Mouse (Mus musculus): ENCODE data around the gene Mgat5. TPM values are rescaled to one million over a fixed set of nuclear protein-coding genes. Genes with fewer than 3 reads are reported as not detected.

The Mgat5 gene
- total RNA-seq, 2 experiments from 2014 or later: 0.79 to 1.5 TPM

DNA sequence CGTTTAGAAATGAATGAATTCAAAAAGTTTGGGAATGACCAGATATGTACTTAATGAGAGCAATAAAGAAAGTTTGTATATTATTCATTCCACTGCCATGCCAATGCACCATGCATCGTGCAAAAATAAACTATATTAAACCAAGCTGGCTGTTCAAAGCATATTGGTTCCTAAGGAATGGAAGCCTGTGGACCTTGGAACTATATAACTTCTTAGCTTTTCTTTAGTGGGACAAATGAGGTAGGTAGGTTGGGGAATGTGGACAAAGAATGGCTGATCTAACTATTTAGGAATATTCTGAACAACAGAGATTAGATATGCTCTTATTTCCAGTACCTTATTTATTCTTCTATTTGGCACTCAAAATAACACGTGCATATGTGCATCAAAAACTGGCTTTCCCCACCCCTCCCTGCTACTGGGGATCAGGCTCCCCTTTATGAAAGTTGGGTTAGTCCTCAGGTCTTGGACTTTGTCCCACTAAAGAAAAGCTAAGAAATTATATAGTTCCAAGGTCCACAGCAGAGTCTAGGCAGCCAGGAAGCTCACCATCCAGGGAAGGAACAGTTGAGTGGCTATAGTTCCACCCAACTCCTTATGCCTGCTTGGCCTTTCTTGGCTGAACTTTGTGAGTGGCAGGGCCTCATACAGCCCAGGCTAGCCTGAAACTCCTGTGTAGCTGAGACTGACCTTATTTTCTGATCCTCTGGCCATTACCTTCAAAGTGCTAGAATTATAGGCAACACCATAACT is 70.9 kb downstream of the Mgat5 start:
- intact Hi-C loops (cut with DNase I): no loop called here
- no peak for TF ChIP-seq CTCF (IDR thresholded peaks at IDR 0.05)
- Histone ChIP-seq H3K27ac (no peak overlapping the region), H3K4me3 (no peak overlapping the region)
- no peak for DNase-seq

DNA sequence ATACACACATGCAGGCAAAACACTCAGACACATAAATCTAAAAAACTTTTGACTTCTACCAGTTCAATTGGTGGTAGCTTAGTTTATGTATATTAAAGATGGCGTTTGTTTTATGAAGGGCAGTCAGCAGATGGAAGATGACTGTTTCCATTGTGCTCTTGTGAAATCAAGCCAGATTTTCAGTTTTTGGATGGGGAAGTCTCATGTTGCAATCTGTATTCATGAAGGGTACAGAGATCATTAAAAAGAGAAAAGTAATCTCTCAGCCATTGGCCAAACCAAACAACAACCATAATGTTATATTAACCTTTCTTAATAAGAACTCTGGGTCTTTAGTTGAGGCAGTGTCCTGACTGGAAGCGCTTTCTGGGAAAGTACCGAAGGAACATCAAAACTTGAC is 73.3 kb downstream of the Mgat5 start:
- no peak for TF ChIP-seq CTCF (IDR thresholded peaks at IDR 0.05)
- intact Hi-C loops (cut with DNase I): no loop called here
- Histone ChIP-seq H3K27ac (no peak overlapping the region), H3K4me3 (no peak overlapping the region)
- DNase-seq: no peak

DNA sequence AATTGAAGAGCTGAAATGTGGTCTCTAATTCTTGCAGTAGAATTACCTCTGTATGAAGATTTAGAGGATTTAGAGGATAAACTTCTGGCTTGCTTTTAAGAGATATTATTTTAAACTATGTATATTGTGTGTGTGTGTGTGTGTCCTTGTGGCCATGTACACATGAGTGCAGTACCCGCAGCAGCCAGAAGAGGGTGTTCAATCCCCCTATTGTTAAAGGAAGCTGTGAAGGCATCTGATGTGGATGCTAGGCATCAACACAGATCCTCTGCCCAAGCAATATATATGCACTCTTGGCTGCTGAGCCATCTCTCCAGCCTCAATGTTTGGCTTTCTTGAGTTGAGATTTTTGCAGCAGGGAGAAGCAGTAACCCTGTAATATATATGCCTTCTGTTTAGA is 75.4 kb downstream of the Mgat5 start:
- no peak for DNase-seq
- Histone ChIP-seq H3K4me3 (no peak overlapping the region), H3K27ac (no peak overlapping the region)
- TF ChIP-seq CTCF (IDR thresholded peaks at IDR 0.05): peak; percentile 21; the same call in 1 of the 2 replicates
- intact Hi-C loops (cut with DNase I): no loop called here

DNA sequence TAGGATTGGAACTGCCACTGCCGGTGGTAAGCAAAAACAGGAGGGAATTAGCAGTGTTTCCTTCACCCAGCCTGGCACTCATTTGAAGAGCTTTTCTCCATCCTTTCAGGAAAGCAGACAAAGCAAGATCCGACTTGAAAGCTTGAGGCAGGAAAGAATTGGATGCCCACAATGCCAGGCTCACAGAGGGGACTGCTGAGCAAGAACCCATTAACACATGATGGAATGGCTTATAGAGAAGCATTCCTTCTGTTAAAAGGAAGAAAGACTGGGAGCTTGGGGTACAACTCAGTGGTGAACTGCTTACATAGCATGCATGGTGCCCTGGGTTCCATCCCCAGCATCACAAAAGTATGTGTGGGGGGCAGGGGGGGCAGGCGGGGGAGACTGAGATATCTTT is 80.2 kb downstream of the Mgat5 start:
- no peak for TF ChIP-seq CTCF (IDR thresholded peaks at IDR 0.05)
- DNase-seq: no peak
- intact Hi-C loops (cut with DNase I): no loop called here
- H3K4me3 ChIP-seq: no peak overlapping the region
- no peak overlapping the region for H3K27ac ChIP-seq

DNA sequence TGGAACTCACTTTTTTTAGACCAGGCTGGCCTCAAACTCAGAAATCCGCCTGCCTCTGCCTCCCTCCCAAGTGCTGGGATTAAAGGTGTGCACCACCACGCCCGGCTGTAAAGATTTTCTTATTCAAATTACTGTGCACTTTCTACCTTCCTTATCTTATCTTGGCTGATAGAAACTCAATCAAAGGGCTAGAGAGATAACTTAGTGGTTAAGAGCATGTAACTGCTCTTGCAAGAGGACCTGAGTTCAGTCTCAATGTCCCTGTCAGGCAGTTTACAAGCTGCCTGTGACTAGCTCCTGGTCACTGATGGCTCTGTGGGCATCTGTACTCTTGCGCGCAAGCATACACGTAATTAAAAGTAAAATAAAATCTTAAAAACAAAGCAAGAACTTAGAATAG is 82.7 kb downstream of the Mgat5 start:
- H3K27ac ChIP-seq: no peak overlapping the region
- no peak overlapping the region for H3K4me3 ChIP-seq
- TF ChIP-seq CTCF (IDR thresholded peaks at IDR 0.05): no peak
- intact Hi-C loops (cut with DNase I): no loop called here
- no peak for DNase-seq

DNA sequence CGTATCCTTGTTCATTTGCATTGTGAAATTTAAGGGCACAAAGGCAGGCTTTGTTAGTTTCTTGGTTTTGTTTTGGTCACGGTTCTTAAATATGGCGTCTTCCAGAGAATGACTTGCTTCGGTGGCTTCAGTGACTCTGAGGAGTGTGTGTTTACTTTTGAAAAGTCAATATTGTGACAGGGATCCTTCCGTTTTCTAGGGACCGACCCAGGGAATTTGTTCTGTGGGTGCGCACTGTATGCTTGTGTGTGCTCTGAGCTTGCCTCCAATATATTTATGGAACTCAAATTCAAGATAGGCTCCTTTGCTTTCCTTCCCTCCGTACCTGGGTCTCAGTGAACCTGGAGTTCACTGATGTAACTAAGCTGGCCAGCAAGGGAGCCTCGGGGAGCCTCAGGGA is 86.1 kb downstream of the Mgat5 start:
- H3K4me3 ChIP-seq: no peak overlapping the region
- intact Hi-C loops (cut with DNase I): no loop called here
- TF ChIP-seq CTCF (IDR thresholded peaks at IDR 0.05): no peak
- H3K27ac ChIP-seq: no peak overlapping the region
- DNase-seq: no peak

DNA sequence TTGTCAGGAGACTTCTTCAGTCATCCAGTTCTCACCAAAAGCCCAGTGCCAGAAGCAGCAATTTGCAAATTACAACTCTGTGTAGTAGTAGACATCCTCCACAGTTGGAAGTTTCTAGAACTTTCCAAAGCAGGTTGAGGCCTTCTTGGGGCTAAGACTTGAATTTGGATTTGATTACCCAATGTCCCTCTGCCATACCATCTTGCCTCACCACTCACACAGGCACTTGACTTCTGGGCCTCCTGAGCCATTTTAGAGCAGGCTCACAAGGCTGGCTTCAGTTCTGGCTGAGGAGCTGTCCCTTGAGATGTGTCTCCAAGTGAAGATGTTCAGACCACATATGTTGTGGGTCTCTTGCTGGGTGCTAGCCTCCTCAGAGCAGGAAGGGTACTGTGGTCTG is 86.9 kb downstream of the Mgat5 start:
- TF ChIP-seq CTCF (IDR thresholded peaks at IDR 0.05): no peak
- no peak for DNase-seq
- Histone ChIP-seq H3K27ac (no peak overlapping the region), H3K4me3 (no peak overlapping the region)
- intact Hi-C loops (cut with DNase I): no loop called here

DNA sequence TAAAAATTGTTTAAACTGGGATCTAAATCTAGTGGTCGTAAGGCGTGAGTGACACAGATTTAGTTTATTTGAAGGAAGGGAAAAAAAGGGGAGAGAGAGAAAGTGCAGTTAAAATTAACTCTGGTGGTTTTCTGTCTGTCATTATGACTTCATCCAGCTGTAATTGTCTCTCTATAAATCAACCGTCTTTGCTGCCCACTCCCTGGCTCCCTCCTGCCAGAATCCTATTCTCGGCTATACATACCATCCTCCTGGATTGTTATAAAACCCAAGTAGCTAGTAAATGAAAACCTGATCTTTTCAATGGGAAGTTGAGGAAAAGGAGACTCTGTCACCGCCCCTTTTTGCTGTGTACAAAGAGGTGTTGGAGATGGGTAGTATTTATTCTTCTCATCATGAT is 88.5 kb downstream of the Mgat5 start:
- Histone ChIP-seq H3K4me3 (no peak overlapping the region), H3K27ac (no peak overlapping the region)
- intact Hi-C loops (cut with DNase I): no loop called here
- no peak for DNase-seq
- no peak for TF ChIP-seq CTCF (IDR thresholded peaks at IDR 0.05)

DNA sequence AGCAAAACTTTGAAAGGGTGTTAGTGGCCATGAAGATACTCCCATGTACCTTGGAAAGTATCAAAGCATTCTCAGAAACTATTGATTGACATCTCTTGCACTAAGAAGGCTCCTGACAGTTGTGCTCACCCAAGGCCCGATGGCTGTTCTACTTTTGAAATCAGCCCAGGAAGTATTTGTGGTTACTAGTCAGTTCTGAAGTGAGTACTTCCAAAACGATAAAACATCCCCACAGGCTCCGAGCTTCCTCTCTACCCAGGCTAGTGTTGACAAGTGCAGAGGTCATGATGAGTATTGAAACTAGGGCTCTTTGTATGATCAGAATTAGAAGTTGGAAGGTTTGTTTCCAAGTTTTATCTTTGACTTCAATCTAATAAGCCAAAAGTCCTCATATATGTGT is 92.0 kb downstream of the Mgat5 start:
- intact Hi-C loops (cut with DNase I): no loop called here
- no peak for TF ChIP-seq CTCF (IDR thresholded peaks at IDR 0.05)
- no peak overlapping the region for H3K4me3 ChIP-seq
- no peak for DNase-seq
- no peak overlapping the region for H3K27ac ChIP-seq

DNA sequence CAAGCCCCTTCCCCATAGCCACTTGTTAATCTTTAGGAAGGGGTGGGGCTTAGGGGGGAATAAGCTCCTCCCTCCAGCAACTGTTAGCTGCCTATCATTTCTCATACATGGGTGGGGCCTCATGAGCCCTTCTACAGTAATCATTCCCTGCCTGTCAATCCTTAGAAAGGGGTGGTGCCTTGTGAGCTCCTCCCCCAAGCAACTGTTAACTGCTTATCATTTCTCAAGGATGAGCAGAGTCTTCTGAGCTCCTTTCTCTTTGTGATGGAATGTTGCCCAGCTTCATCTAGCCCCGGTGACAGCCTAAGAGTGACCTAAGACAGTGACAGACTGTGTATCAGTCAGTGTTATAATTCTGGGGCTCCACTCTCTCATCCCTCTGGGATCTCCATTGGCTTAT is 95.0 kb downstream of the Mgat5 start:
- intact Hi-C loops (cut with DNase I): no loop called here
- H3K27ac ChIP-seq: no peak overlapping the region

DNA sequence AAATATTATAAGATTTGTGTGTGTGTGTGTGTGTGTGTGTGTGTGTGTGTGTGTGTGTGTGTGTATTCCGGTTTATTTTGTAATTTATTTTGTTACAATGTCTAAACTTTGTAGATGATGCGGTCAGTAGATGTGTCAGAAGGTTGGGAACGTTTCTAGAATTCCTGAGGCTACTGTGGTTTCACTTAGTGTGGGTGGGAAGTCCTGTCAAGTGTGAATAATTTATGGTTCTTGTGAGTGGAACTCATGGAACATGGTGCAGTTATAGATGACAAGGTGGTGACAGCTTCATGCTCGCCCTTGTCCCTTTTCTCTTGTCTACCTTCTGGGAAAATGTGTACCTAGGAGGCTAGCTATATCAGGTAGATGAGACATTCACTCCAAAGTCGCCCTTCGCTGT is 96.2 kb downstream of the Mgat5 start:
- Histone ChIP-seq H3K27ac (no peak overlapping the region), H3K4me3 (no peak overlapping the region)
- intact Hi-C loops (cut with DNase I): no loop called here
- no peak for DNase-seq
- no peak for TF ChIP-seq CTCF (IDR thresholded peaks at IDR 0.05)

More for the DNA sequence above, 95.0 kb downstream of the Mgat5 start:
- no peak for DNase-seq
- TF ChIP-seq CTCF (IDR thresholded peaks at IDR 0.05): no peak
- H3K4me3 ChIP-seq: no peak overlapping the region

DNA sequence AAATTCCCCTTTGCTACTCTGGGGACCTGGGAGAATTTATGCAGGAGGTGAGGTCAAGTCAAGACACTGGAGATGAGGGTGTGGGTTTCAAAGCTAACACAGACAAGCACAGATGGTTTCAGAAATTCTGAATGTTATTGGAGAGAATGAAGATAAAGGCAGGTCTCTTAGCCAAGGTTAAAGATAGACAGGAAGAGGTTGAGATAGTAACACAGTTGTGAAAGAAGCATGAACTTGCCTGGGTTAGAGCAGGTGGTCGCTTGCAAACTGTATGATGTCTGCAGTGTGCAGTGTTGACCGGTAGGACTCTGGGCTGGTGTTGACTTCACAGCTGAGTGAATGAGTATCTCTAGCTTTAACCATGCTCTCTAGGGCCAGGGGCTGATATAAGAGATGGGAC is 97.8 kb downstream of the Mgat5 start:
- H3K4me3 ChIP-seq: no peak overlapping the region
- no peak for DNase-seq
- intact Hi-C loops (cut with DNase I): no loop called here
- no peak overlapping the region for H3K27ac ChIP-seq
- no peak for TF ChIP-seq CTCF (IDR thresholded peaks at IDR 0.05)

DNA sequence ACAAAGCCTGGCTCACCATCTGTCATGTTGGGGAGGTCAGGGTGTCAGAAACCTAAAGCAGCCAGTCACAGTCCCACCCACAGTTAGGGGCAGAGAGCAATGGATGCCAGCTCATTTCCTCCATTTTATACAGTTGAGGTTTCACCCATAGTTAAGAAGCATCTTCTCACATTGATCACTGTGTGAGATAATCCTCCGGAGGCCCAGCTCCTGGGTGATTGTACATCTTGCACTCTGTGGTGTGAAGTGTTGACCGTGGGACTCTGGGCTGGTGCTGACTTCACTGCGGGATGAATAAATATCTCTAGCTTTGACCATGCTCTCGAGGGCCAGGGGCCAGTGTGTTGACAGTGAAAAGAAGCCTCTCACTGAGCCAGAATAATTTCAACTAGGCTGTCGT is 99.0 kb downstream of the Mgat5 start:
- Histone ChIP-seq H3K27ac (no peak overlapping the region), H3K4me3 (no peak overlapping the region)
- no peak for DNase-seq
- intact Hi-C loops (cut with DNase I): no loop called here
- TF ChIP-seq CTCF (IDR thresholded peaks at IDR 0.05): no peak

DNA sequence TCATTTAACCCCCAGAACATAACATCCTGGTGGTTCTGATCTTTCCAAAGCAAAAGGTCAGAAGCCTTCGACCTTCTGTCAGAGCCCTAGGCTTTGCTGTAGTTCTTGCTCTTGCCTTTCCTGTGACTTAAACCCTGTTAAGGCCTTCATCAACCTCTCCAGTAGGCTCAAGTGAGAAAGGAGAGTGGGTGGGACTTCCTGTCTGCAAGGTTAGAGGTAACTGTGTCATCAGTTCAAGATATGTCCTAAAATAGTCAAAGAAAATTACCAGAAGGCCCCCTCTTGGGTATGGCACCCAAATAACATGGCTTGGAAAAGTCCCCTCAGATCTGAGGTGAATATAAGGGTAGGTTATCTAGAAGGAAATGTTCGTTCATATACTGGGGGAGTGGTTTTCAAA is 99.5 kb downstream of the Mgat5 start:
- intact Hi-C loops (cut with DNase I): no loop called here
- H3K27ac ChIP-seq: no peak overlapping the region
- DNase-seq: no peak
- H3K4me3 ChIP-seq: no peak overlapping the region
- TF ChIP-seq CTCF (IDR thresholded peaks at IDR 0.05): no peak
